Mouse (Mus musculus): ENCODE data around the gene Cpm. TPM values are rescaled to one million over a fixed set of nuclear protein-coding genes. Genes with fewer than 3 reads are reported as not detected.
"Not testable (repeated sequence)": the region's sequence is repeated elsewhere in the genome, so short reads cannot be mapped to it uniquely, and the experiment has no call there.

Cpm gene
- polyA plus RNA-seq, 1 experiment from 2014 or later = 4.2 TPM

DNA sequence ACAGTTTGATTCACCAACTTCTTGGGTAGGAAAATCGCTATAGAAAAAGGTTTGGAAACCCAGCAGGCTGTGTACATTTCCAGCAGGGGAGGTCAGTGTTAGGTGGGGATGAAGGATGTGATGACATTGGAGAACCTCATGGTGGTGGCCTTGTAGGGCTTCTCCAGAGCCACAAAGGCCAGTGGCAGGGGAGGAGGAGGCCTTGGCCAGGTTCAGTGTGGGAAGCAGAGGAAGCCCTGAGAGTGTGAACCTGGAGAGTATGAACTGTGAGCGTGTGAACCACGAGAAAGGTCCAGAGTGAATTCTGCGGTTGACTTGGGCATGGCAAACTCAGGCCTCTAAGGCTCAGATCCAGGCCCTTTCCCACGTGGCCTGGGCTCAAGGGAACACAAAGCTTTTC lies 99.3 kb downstream of the Cpm start:
- Histone ChIP-seq H3K27me3 (ENCODE audit: control insufficient read depth, insufficient read depth, low read length) (no peaks in the 10 kb centered on the region), H3K4me3 (ENCODE audit: low read depth, low read length) (no peak overlapping the region), H3K27ac (ENCODE audit: low read depth, low read length) (no peak overlapping the region), H3K4me2 (ENCODE audit: low read depth, low read length) (no peak overlapping the region), H3K9me3 (ENCODE audit: control insufficient read depth, low read length) (no peaks in the 10 kb centered on the region), H3K9ac (replicated peaks; ENCODE audit: low read depth, low read length) (no peak overlapping the region), H3K36me3 (ENCODE audit: control insufficient read depth, insufficient read depth, low read length) (no peaks in the 10 kb centered on the region), H3K4me1 (ENCODE audit: control insufficient read depth, insufficient read depth, low read length) (no peaks in the 10 kb centered on the region)
- ATAC-seq (ENCODE audit: low read depth) = no peak
- 87% methylated on average over 5 of the region's 5 CpGs for WGBS

DNA sequence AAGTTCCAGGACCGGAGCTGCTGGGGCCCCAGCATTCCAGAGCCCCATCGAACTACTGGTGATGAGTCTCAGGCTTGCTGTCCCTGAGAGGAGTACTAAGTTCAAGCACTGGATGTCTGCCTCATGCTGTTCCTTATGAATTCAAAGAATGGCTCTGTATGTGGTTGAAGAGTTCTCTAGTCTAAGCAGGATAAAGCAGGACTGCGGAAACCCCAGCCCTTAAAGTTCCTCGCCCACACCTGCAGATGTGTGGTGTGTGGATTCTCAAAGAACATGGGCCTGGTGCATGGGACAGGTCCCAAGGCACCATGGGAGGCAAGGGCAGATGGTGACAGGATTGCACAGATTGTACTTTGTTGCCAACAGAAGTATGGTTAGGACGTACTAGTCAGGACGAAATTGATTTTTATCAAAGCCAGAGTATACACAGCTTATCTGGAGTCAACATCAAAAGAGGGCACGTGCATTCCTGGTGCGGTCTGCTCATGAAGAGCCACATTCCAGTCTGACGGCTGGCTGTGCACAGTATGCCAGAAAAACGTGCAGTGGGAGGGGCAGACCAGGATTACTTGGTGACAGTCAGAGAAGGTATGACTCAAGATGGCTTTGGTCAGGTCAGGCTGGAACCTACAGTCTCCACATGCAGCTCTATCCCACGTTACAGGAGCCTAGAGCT lies 100.0 kb downstream of the Cpm start:
- 88% methylated on average over 11 of the region's 11 CpGs for WGBS
- ATAC-seq (ENCODE audit: low read depth) = no peak
- no peak overlapping the region for H3K27ac ChIP-seq (ENCODE audit: low read depth, low read length)
- no peaks in the 10 kb centered on the region for H3K36me3 ChIP-seq (ENCODE audit: control insufficient read depth, insufficient read depth, low read length)
- no peaks in the 10 kb centered on the region for H3K4me1 ChIP-seq (ENCODE audit: control insufficient read depth, insufficient read depth, low read length)
- H3K4me3 ChIP-seq (ENCODE audit: low read depth, low read length) = no peak overlapping the region
- H3K27me3 ChIP-seq (ENCODE audit: control insufficient read depth, insufficient read depth, low read length) = no peaks in the 10 kb centered on the region
- no peak overlapping the region for H3K4me2 ChIP-seq (ENCODE audit: low read depth, low read length)
- no peak overlapping the region for H3K9ac ChIP-seq (replicated peaks; ENCODE audit: low read depth, low read length)
- no peaks in the 10 kb centered on the region for H3K9me3 ChIP-seq (ENCODE audit: control insufficient read depth, low read length)

DNA sequence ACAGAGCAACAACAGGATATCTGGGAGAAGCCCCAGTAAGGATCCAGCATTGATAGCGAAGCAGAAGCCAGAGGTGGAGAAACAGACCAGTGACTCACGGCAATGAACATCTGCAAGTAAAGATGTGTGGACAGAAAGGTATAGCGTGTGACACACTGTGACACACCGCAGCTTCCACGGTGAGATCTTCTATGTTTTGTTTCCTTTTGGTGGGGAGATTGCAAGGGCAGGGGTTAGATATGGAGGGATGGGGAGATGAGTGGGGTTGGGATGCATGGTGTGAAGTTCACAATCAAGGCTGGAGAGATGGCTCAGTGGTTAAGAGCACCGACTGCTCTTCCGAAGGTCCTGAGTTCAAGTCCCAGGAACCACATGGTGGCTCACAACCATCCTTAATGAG lies 100.8 kb downstream of the Cpm start:
- H3K4me1 ChIP-seq (ENCODE audit: control insufficient read depth, insufficient read depth, low read length) = no peaks in the 10 kb centered on the region
- WGBS = 96% methylated on average over 7 of the region's 7 CpGs
- no peak overlapping the region for H3K27ac ChIP-seq (ENCODE audit: low read depth, low read length)

DNA sequence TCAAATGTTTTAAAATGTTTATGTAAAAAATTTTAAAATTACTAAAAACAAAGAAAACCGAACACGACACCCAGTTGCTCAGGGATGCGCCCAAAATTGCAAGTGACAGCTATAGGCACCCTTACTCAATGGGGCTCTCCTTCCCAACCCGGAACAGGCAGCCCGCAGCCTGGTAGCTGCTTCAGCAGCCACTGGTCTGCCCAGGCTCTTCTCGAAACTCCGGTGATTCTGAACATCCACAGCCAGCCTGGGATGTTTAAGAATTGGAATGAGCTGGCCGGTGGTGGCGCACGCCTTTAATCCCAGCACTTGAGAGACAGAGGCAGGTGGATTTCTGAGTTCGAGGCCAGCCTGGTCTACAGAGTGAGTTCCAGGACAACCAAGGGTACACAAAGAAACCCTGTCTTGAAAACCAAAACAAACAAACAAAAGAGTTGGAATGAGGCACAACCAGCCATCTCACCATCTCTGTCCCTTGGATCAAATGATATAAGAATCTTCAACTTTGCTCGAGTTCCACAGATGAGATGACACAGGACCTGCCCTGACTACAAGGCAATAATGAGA lies 101.4 kb downstream of the Cpm start:
- H3K9me3 ChIP-seq (ENCODE audit: control insufficient read depth, low read length) = no peaks in the 10 kb centered on the region
- H3K4me1 ChIP-seq (ENCODE audit: control insufficient read depth, insufficient read depth, low read length) = no peaks in the 10 kb centered on the region
- H3K4me3 ChIP-seq (ENCODE audit: low read depth, low read length) = no peak overlapping the region
- no peak overlapping the region for H3K27ac ChIP-seq (ENCODE audit: low read depth, low read length)
- no peak overlapping the region for H3K9ac ChIP-seq (replicated peaks; ENCODE audit: low read depth, low read length)
- no peaks in the 10 kb centered on the region for H3K36me3 ChIP-seq (ENCODE audit: control insufficient read depth, insufficient read depth, low read length)
- no peaks in the 10 kb centered on the region for H3K27me3 ChIP-seq (ENCODE audit: control insufficient read depth, insufficient read depth, low read length)
- no peak overlapping the region for H3K4me2 ChIP-seq (ENCODE audit: low read depth, low read length)
- 95% methylated on average over 12 of the region's 12 CpGs for WGBS
- no peak for ATAC-seq (ENCODE audit: low read depth)

More for the DNA sequence above, 100.8 kb downstream of the Cpm start:
- H3K9ac ChIP-seq (replicated peaks; ENCODE audit: low read depth, low read length) = no peak overlapping the region
- ATAC-seq (ENCODE audit: low read depth) = no peak
- H3K9me3 ChIP-seq (ENCODE audit: control insufficient read depth, low read length) = no peaks in the 10 kb centered on the region
- no peak overlapping the region for H3K4me2 ChIP-seq (ENCODE audit: low read depth, low read length)
- no peak overlapping the region for H3K4me3 ChIP-seq (ENCODE audit: low read depth, low read length)
- no peaks in the 10 kb centered on the region for H3K27me3 ChIP-seq (ENCODE audit: control insufficient read depth, insufficient read depth, low read length)
- no peaks in the 10 kb centered on the region for H3K36me3 ChIP-seq (ENCODE audit: control insufficient read depth, insufficient read depth, low read length)

DNA sequence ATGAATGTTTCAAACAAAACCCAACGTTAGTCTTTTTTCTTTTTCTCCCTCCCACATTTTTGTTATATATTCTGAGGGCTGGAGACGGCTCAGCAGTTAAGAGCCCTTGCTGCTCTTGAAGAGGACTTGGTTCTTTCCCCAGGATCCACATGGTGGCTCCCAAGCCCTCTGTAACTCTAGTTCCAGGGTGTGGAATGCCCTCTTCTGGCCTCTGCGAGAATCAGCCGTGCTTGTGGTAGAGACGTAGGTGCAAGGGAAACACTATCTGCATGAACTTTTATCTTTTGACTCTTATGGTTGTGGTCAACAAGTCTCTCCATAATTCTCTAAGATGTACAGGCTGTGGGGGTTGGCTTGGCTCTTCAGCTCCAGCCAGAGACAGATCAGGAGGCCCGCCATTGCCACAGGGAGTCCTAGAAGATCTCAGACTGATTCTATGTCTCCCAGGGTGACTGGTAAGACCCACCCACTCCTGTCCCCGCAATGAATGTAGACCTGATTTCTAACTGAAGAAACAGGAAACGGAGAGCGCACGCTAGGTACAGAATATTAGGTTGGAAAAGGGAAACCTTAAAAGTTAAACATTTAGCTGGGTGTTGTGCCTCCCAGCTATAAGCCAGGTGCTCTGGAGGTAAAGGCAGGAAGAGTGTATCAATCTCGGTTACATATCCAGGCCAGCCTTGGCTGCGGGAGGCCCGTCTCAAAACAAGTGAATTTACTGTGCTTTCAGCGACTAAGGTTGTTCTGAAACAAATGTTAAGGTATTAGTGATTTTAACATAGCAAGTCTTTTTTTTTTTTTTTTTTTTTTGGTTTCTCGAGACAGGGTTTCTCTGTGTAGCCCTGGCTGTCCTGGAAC lies 102.2 kb downstream of the Cpm start:
- H3K36me3 ChIP-seq (ENCODE audit: control insufficient read depth, insufficient read depth, low read length) = 0 out of 2 replicates have a peak, but pooled peaks cover 4% of the 10 kb centered on the region
- H3K9ac ChIP-seq (replicated peaks; ENCODE audit: low read depth, low read length) = no peak overlapping the region
- H3K4me2 ChIP-seq (ENCODE audit: low read depth, low read length) = no peak overlapping the region
- 61% methylated on average over 14 of the region's 15 CpGs for WGBS
- no peak overlapping the region for H3K4me3 ChIP-seq (ENCODE audit: low read depth, low read length)
- no peak overlapping the region for H3K27ac ChIP-seq (ENCODE audit: low read depth, low read length)
- ATAC-seq (ENCODE audit: low read depth) = no peak
- no peaks in the 10 kb centered on the region for H3K4me1 ChIP-seq (ENCODE audit: control insufficient read depth, insufficient read depth, low read length)
- no peaks in the 10 kb centered on the region for H3K9me3 ChIP-seq (ENCODE audit: control insufficient read depth, low read length)
- H3K27me3 ChIP-seq (ENCODE audit: control insufficient read depth, insufficient read depth, low read length) = no peaks in the 10 kb centered on the region

DNA sequence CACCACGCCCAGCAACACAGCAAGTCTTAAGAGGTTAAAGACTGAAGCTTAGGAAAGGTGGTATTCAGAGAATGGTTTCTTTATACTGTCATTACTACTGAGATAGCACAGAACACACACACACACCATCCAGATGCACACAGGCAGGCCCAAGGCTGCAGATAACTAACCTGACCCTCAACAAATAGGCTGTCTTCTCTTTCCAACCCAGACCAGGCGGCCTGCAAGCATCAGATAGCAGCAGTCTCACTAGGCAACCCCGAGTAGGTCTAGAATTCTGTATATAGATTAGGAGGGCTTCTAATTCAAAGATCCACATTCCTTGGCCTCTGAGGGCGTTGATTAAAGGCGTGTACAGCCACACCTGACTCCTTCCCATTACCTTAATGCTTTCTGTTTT lies 102.9 kb downstream of the Cpm start:
- ATAC-seq (ENCODE audit: low read depth) = no peak
- Histone ChIP-seq H3K9ac (replicated peaks; ENCODE audit: low read depth, low read length) (no peak overlapping the region), H3K9me3 (ENCODE audit: control insufficient read depth, low read length) (no peaks in the 10 kb centered on the region), H3K27ac (ENCODE audit: low read depth, low read length) (no peak overlapping the region), H3K4me1 (ENCODE audit: control insufficient read depth, insufficient read depth, low read length) (no peaks in the 10 kb centered on the region), H3K4me2 (ENCODE audit: low read depth, low read length) (no peak overlapping the region), H3K4me3 (ENCODE audit: low read depth, low read length) (no peak overlapping the region), H3K27me3 (ENCODE audit: control insufficient read depth, insufficient read depth, low read length) (no peaks in the 10 kb centered on the region), H3K36me3 (ENCODE audit: control insufficient read depth, insufficient read depth, low read length) (peaks cover 11% of the 10 kb centered on the region; the same call in 1 of the 2 replicates)
- 92% methylated on average over 5 of the region's 5 CpGs for WGBS

DNA sequence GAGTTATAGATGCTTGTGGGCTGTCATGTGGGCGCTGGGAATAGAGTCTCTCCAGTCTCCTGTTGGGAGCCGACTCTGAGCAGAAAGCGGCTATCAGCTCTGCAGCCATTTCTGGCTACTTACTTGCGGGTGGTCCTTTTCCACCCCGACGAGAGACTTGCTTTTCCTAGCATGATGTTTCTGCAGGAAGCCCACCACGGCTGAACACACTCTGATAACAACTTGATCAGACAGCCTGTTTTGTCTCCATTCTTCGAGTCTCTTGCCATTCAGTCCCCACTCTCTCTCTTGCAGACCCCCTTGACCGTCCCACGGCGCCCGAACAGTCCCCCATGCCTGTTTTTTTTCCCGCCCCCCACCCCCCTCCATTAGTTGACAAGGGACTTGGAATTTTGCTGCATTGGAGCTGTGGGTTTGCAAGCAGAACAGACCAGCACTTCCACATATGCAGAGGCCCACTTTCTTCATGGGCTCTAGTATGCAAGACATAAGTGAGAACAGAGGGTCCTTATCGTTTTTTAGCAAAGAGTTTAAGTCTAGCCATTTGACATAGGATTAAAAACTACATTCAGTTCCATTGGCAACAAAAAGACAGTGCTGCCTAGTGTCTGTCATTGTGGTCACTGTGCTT lies 103.8 kb downstream of the Cpm start:
- H3K36me3 ChIP-seq (ENCODE audit: control insufficient read depth, insufficient read depth, low read length) = peaks cover 18% of the 10 kb centered on the region
- no peak overlapping the region for H3K9ac ChIP-seq (replicated peaks; ENCODE audit: low read depth, low read length)
- H3K4me3 ChIP-seq (ENCODE audit: low read depth, low read length) = no peak overlapping the region

DNA sequence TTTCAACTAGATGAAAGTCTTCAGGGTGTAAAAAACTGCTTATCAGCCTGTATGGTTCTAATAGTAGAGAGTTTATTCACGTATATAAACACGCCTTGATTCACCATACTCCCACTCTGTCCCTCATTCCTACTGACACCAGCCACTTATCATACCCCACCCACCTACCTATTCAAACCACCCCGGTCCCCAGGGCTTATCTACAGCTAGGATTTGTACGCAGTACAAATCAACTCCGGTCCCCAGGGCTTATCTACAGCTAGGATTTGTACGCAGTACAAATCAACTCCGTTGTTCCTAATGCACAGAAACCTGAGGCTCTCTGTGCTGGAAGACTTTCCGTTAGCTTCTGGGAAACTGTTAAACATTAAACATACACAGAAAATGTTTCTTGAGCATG lies 104.3 kb downstream of the Cpm start:
- H3K9ac ChIP-seq (replicated peaks; ENCODE audit: low read depth, low read length); H3K27ac ChIP-seq (ENCODE audit: low read depth, low read length); H3K4me2 ChIP-seq (ENCODE audit: low read depth, low read length); H3K4me1 ChIP-seq (ENCODE audit: control insufficient read depth, insufficient read depth, low read length); H3K4me3 ChIP-seq (ENCODE audit: low read depth, low read length); H3K9me3 ChIP-seq (ENCODE audit: control insufficient read depth, low read length); ATAC-seq (ENCODE audit: low read depth); H3K27me3 ChIP-seq (ENCODE audit: control insufficient read depth, insufficient read depth, low read length): not testable (repeated sequence)
- 91% methylated on average over 8 of the region's 8 CpGs for WGBS
- peaks cover 23% of the 10 kb centered on the region for H3K36me3 ChIP-seq (ENCODE audit: control insufficient read depth, insufficient read depth, low read length)

More for the DNA sequence above, 103.8 kb downstream of the Cpm start:
- Histone ChIP-seq H3K4me2 (ENCODE audit: low read depth, low read length) (no peak overlapping the region), H3K4me1 (ENCODE audit: control insufficient read depth, insufficient read depth, low read length) (no peaks in the 10 kb centered on the region), H3K9me3 (ENCODE audit: control insufficient read depth, low read length) (no peaks in the 10 kb centered on the region), H3K27me3 (ENCODE audit: control insufficient read depth, insufficient read depth, low read length) (no peaks in the 10 kb centered on the region), H3K27ac (ENCODE audit: low read depth, low read length) (no peak overlapping the region)
- WGBS = 91% methylated on average over 14 of the region's 14 CpGs
- ATAC-seq (ENCODE audit: low read depth) = no peak
